Mouse (Mus musculus): ENCODE results near the gene 0610030E20Rik.

The 0610030E20Rik gene

GRCm38 (mm10) chr6:72348411-72348810 is 1.3 kb downstream of the 0610030E20Rik start:
- DNase-seq (ENCODE audit: low spot score in 2 of 2): no peak

GRCm38 (mm10) chr6:72350214-72350613 is 3.1 kb downstream of the 0610030E20Rik start:
- DNase-seq (ENCODE audit: low spot score in 2 of 2): no peak

GRCm38 (mm10) chr6:72352636-72353405 is 5.7 kb downstream of the 0610030E20Rik start:
- DNase-seq (ENCODE audit: low spot score in 2 of 2): no peak

- DNase-seq (ENCODE audit: low spot score in 2 of 2): no peak
Measured at GRCm38 (mm10) chr6:72354025-72354424, 6.9 kb downstream of the 0610030E20Rik start.

GRCm38 (mm10) chr6:72355066-72355911 is 8.2 kb downstream of the 0610030E20Rik start, which contains the start of gene Tmem150a:
Gene Tmem150a (plus strand): TSS chr6:72355447.
- DNase-seq (ENCODE audit: low spot score in 2 of 2): peak; percentile 62 to 73

GRCm38 (mm10) chr6:72356001-72356532 is 8.9 kb downstream of the 0610030E20Rik start:
- no peak for DNase-seq (ENCODE audit: low spot score in 2 of 2)

- no peak for DNase-seq (ENCODE audit: low spot score in 2 of 2)
Measured at GRCm38 (mm10) chr6:72357164-72358079, 10.3 kb downstream of the 0610030E20Rik start.

GRCm38 (mm10) chr6:72358086-72358764 is 11.1 kb downstream of the 0610030E20Rik start:
- no peak for DNase-seq (ENCODE audit: low spot score in 2 of 2)

- DNase-seq (ENCODE audit: low spot score in 2 of 2): no peak
Measured at GRCm38 (mm10) chr6:72359343-72359742, 12.2 kb downstream of the 0610030E20Rik start.

- DNase-seq (ENCODE audit: low spot score in 2 of 2): no peak
Measured at GRCm38 (mm10) chr6:72359891-72360598, 12.9 kb downstream of the 0610030E20Rik start.

- no peak for DNase-seq (ENCODE audit: low spot score in 2 of 2)
Measured at GRCm38 (mm10) chr6:72360599-72360935, 13.4 kb downstream of the 0610030E20Rik start.

- no peak for DNase-seq (ENCODE audit: low spot score in 2 of 2)
Measured at GRCm38 (mm10) chr6:72361121-72361551, 14.0 kb downstream of the 0610030E20Rik start.

GRCm38 (mm10) chr6:72362132-72363028 is 15.3 kb downstream of the 0610030E20Rik start:
- peak; percentile 95 to 98 for DNase-seq (ENCODE audit: low spot score in 2 of 2)

- DNase-seq (ENCODE audit: low spot score in 2 of 2): no peak
Measured at GRCm38 (mm10) chr6:72364009-72364408, 16.9 kb downstream of the 0610030E20Rik start.

- no peak for DNase-seq (ENCODE audit: low spot score in 2 of 2)
Measured at GRCm38 (mm10) chr6:72364985-72365384, 17.9 kb downstream of the 0610030E20Rik start.

GRCm38 (mm10) chr6:72366304-72366703 is 19.2 kb downstream of the 0610030E20Rik start:
- DNase-seq (ENCODE audit: low spot score in 2 of 2): no peak

- DNase-seq (ENCODE audit: low spot score in 2 of 2): no peak
Measured at GRCm38 (mm10) chr6:72366844-72367443, 19.8 kb downstream of the 0610030E20Rik start, which contains the start of gene Rnf181. Gene Rnf181 (minus strand): TSS chr6:72366956.

GRCm38 (mm10) chr6:72367460-72367974 is 20.4 kb downstream of the 0610030E20Rik start:
- no peak for DNase-seq (ENCODE audit: low spot score in 2 of 2)

Data from right cerebral cortex, postnatal 36 days (tissue).